Mouse (Mus musculus) gastrocnemius, adult 2 months (tissue): ENCODE data around the gene Elf2. TPM values are rescaled to one million over a fixed set of nuclear protein-coding genes. Genes with fewer than 3 reads are reported as not detected.

Experiments used
- DNase-seq: peaks from one replicate; pipeline ENCODE4 v3.0.0; 2022
- H3K27ac ChIP-seq: fragments of 200-600 bp; 2 replicates; pipeline ENCODE4 v1.8.1; 2022; ENCODE audit warnings: mild to moderate bottlenecking
- H3K4me3 ChIP-seq: fragments of 200-600 bp; 2 replicates; pipeline ENCODE4 v1.8.1; 2022; ENCODE audit warnings: mild to moderate bottlenecking, moderate library complexity
- CTCF ChIP-seq: fragments of 200-600 bp; IDR thresholded peaks from 2 replicates; pipeline ENCODE4 v1.8.1; 2022; ENCODE audit warnings: antibody characterized with exemption, mild to moderate bottlenecking, moderate library complexity
- intact Hi-C: fragments of 180-260 bp; cut with DNase I; formaldehyde crosslinking; loops from one replicate; pipeline ENCODE4 v1.15.1; 2025
- total RNA-seq, 2 experiments: library from RNA; stranded (reverse); gene quantifications; 2 replicates each; pipeline ENCODE4 v1.2.3; 2021

Elf2 gene
- total RNA-seq, 2 experiments from 2014 or later = 50.7 to 53.2 TPM

- peak; percentile 26; the same call in 1 of the 2 replicates for TF ChIP-seq CTCF
- DNase-seq = no peak
- intact Hi-C loops = no loop called here
- H3K27ac ChIP-seq = no peak overlapping the region; the same call in 1 of the 2 replicates
- H3K4me3 ChIP-seq = no peak overlapping the region
These were observed 33.1 kb upstream of the Elf2 start for GRCm38 (mm10) chr3:51373544-51373943.

DNA sequence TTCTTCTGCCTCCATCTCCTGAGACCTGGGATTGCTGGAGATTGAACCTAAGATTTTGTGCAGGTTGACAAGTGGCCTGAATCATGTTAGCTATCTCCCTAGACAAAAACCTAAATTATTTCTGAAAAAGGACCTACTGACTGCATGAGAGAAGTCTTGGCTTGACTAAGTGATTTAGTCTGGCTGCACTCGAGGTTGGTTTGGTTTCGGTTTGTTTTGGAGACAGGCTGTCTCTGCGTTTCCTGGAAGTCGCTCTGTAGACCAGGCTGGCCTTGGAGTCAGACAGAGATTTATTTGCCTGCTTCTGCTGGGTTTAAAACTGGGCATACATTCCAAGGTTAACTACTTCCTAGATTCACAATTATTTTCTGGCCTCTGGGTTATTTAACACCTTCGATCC, 32.4 kb upstream of the Elf2 start:
- peak overlapping the region; percentile 30 for H3K4me3 ChIP-seq
- H3K27ac ChIP-seq = peak overlapping the region; percentile 54
- TF ChIP-seq CTCF = no peak
- DNase-seq = no peak
- intact Hi-C loops = no loop called here

GRCm38 (mm10) chr3:51371826-51372225, 31.4 kb upstream of the Elf2 start:
- Histone ChIP-seq H3K27ac (no peak overlapping the region), H3K4me3 (no peak overlapping the region)
- intact Hi-C loops = no loop called here
- no peak for TF ChIP-seq CTCF
- no peak for DNase-seq

- Histone ChIP-seq H3K4me3 (no peak overlapping the region), H3K27ac (no peak overlapping the region)
- no peak for TF ChIP-seq CTCF
- intact Hi-C loops = no loop called here
- no peak for DNase-seq
These were observed 27.5 kb upstream of the Elf2 start for GRCm38 (mm10) chr3:51368011-51368410.

- intact Hi-C loops = no loop called here
- TF ChIP-seq CTCF = no peak
- no peak overlapping the region for H3K27ac ChIP-seq
- no peak for DNase-seq
- H3K4me3 ChIP-seq = no peak overlapping the region
These were observed 26.5 kb upstream of the Elf2 start for GRCm38 (mm10) chr3:51366926-51367325.

DNA sequence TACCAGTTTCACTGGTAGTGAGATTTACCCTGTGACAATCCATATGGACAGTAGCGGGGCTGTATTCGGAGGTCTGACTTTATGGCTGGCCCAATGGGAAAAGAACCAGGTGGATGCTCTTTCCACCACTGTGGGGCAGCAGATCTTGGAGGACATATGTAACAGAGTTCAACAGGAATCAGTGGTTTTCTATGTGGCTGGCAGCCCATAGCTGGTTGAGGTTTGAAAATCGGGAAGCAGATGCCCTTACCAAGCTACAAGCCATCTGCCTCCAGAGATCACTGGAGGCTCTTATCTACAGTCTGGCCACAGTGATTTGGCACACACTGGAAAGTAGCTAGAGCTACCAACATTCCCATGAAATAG, 25.0 kb upstream of the Elf2 start:
- peak overlapping the region; percentile 77 for H3K27ac ChIP-seq
- no peak; the same call in 1 of the 2 replicates for TF ChIP-seq CTCF
- no peak for DNase-seq
- H3K4me3 ChIP-seq = peak overlapping the region; percentile 76
- intact Hi-C loops = loop anchor here (1.0 kb wide), 1 partner anchor 76 kb away; no protein-coding TSS in a partner anchor

- intact Hi-C loops = loop anchor here (1.0 kb wide), 1 partner anchor 76 kb away; no protein-coding TSS in a partner anchor
- DNase-seq = peak; percentile 78
- H3K4me3 ChIP-seq = peak overlapping the region; percentile 76
- peak; percentile 90 for TF ChIP-seq CTCF
- H3K27ac ChIP-seq = peak overlapping the region; percentile 77
These were observed 24.4 kb upstream of the Elf2 start for GRCm38 (mm10) chr3:51364703-51365516.

GRCm38 (mm10) chr3:51361066-51361465, 20.6 kb upstream of the Elf2 start:
- no peak for DNase-seq
- intact Hi-C loops = no loop called here
- no peak overlapping the region for H3K4me3 ChIP-seq
- H3K27ac ChIP-seq = no peak overlapping the region
- TF ChIP-seq CTCF = no peak

DNA sequence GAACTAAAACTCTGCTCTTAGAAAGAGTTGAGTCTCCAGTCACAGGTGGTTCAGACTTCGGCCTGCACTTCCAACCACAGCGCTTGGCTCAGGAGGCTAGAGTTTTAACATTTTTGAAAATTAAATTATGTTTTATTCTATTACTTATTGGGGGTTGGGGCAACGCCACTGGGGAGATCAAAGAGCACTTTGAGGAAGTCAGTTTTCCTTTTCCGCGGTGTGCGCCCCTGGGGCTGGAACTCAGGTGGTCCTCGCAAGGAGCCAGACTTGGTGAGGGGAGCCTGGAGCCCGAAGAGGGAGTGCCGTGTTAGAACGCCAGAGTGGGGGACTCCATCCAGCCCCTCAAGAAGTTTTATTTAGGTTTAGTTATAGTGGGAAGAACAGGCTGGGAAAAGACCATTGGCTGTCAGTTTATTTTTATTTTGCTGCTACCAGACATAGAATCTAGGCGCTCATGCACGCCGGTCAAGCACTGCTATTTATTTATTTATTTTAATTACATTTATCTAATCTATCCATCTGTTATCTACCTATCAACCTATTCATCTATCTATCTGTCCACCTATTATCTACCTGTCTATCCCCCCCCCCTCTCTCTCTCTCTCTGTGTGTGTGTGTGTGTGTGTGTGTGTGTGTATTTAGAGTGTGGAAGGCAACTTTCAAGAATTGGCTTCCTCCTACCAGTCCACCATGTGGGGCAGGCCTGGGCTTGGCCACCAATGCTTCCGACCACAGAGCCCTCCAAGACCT, 19.3 kb upstream of the Elf2 start:
- H3K4me3 ChIP-seq = no peak overlapping the region
- DNase-seq = no peak
- H3K27ac ChIP-seq = no peak overlapping the region
- TF ChIP-seq CTCF = no peak
- intact Hi-C loops = loop anchor here (5.0 kb wide), 1 partner anchor 122 kb away; no protein-coding TSS in a partner anchor

- peak overlapping the region; percentile 75 for H3K4me3 ChIP-seq
- TF ChIP-seq CTCF = no peak
- DNase-seq = peak; percentile 59
- peak overlapping the region; percentile 71 for H3K27ac ChIP-seq
- intact Hi-C loops = loop anchor here (5.0 kb wide), 1 partner anchor 122 kb away; no protein-coding TSS in a partner anchor
These were observed 18.4 kb upstream of the Elf2 start for GRCm38 (mm10) chr3:51358660-51359557.

DNA sequence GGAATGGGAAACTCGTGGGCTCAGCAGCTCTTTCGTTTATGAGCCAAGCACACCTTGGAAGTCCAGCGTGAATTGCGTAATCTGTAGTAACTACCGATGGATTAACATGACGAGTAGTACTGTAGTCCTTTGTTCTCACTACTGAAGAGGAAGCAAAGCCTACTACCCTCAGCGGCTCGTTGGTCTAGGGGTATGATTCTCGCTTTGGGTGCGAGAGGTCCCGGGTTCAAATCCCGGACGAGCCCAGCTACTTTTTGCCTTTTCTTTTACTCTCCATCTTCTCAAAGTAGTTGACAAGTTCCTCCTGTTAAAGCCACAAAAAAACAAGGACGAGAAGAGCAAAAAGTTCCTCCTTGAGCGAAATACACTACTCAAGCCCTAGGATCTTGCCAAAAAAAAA, 17.7 kb upstream of the Elf2 start:
- DNase-seq = peak; percentile 50
- TF ChIP-seq CTCF = no peak

GRCm38 (mm10) chr3:51357624-51358023, 17.2 kb upstream of the Elf2 start:
- intact Hi-C loops = loop anchor here (5.0 kb wide), 1 partner anchor 120 kb away; no protein-coding TSS in a partner anchor
- TF ChIP-seq CTCF = no peak
- no peak for DNase-seq
- H3K4me3 ChIP-seq = peak overlapping the region; percentile 75
- H3K27ac ChIP-seq = no peak overlapping the region

More for the DNA sequence above, 17.7 kb upstream of the Elf2 start:
- peak overlapping the region; percentile 75 for H3K4me3 ChIP-seq
- intact Hi-C loops = loop anchor here (5.0 kb wide), 1 partner anchor 121 kb away; no protein-coding TSS in a partner anchor
- H3K27ac ChIP-seq = no peak overlapping the region
